Mouse (Mus musculus): Measurements from ENCODE around the gene Pcbp2. TPM values are rescaled to one million over a fixed set of nuclear protein-coding genes. Genes with fewer than 3 reads are reported as not detected.

Gene Pcbp2
- 498 TPM for polyA plus RNA-seq (2014; fragmentation: Illumina TruSeq; extraction: RNeasy Lipid Tissue Mini Kit (QIAGEN cat#74804); ENCODE audit: low read depth, low replicate concordance)

GRCm38 (mm10) chr15:102470183-102470604 lies at the start of gene Pcbp2:
TSS of gene Pcbp2 (plus strand) at chr15:102470539.

GRCm38 (mm10) chr15:102445146-102445545 lies 25.2 kb upstream of the Pcbp2 start, which contains the start of gene Amhr2:
TSS of gene Amhr2 (plus strand) at chr15:102445367.

GRCm38 (mm10) chr15:102458904-102459317 lies 11.4 kb upstream of the Pcbp2 start, which contains the start of gene Prr13:
TSS of gene Prr13 (plus strand) at chr15:102459028.

GRCm38 (mm10) chr15:102503447-102503846 lies 33.1 kb downstream of the Pcbp2 start, which contains the start of gene Gm10337:
TSS of gene Gm10337 (plus strand) at chr15:102503722.

GRCm38 (mm10) chr15:102516728-102517404 lies 46.5 kb downstream of the Pcbp2 start, which contains the start of gene Map3k12:
TSS of gene Map3k12 (minus strand) at chr15:102517064.

GRCm38 (mm10) chr15:102517976-102518858 lies 47.9 kb downstream of the Pcbp2 start, which contains the start of gene Tarbp2:
TSS of gene Tarbp2 (plus strand) at chr15:102518192.

GRCm38 (mm10) chr15:102524892-102525485 lies 54.6 kb downstream of the Pcbp2 start, which contains the start of gene Npff:
TSS of gene Npff (minus strand) at chr15:102524942.

Other genes with a start within 250 kb of the Pcbp2 start
- gene Itgb7, start 238.6 kb upstream of the Pcbp2 start, polyA plus RNA-seq (2014; fragmentation: Illumina TruSeq; extraction: RNeasy Lipid Tissue Mini Kit (QIAGEN cat#74804); ENCODE audit: low read depth, low replicate concordance) = 5.4 TPM
- gene Rarg, start 213.0 kb upstream of the Pcbp2 start, polyA plus RNA-seq (2014; fragmentation: Illumina TruSeq; extraction: RNeasy Lipid Tissue Mini Kit (QIAGEN cat#74804); ENCODE audit: low read depth, low replicate concordance) = 30.3 TPM
- 0.14 TPM for gene Gm9918, start 200.0 kb upstream of the Pcbp2 start, polyA plus RNA-seq (2014; fragmentation: Illumina TruSeq; extraction: RNeasy Lipid Tissue Mini Kit (QIAGEN cat#74804); ENCODE audit: low read depth, low replicate concordance)
- 30.6 TPM for gene Mfsd5, start 191.1 kb upstream of the Pcbp2 start, polyA plus RNA-seq (2014; fragmentation: Illumina TruSeq; extraction: RNeasy Lipid Tissue Mini Kit (QIAGEN cat#74804); ENCODE audit: low read depth, low replicate concordance)
- 4.2 TPM for gene Espl1, start 174.3 kb upstream of the Pcbp2 start, polyA plus RNA-seq (2014; fragmentation: Illumina TruSeq; extraction: RNeasy Lipid Tissue Mini Kit (QIAGEN cat#74804); ENCODE audit: low read depth, low replicate concordance)
- 474 TPM for gene Pfdn5, start 144.4 kb upstream of the Pcbp2 start, polyA plus RNA-seq (2014; fragmentation: Illumina TruSeq; extraction: RNeasy Lipid Tissue Mini Kit (QIAGEN cat#74804); ENCODE audit: low read depth, low replicate concordance)
- gene Myg1, start 138.8 kb upstream of the Pcbp2 start, polyA plus RNA-seq (2014; fragmentation: Illumina TruSeq; extraction: RNeasy Lipid Tissue Mini Kit (QIAGEN cat#74804); ENCODE audit: low read depth, low replicate concordance) = 45.1 TPM
- 14.2 TPM for gene Aaas, start 119.8 kb upstream of the Pcbp2 start, polyA plus RNA-seq (2014; fragmentation: Illumina TruSeq; extraction: RNeasy Lipid Tissue Mini Kit (QIAGEN cat#74804); ENCODE audit: low read depth, low replicate concordance)
- gene Sp7, start 103.4 kb upstream of the Pcbp2 start, polyA plus RNA-seq (2014; fragmentation: Illumina TruSeq; extraction: RNeasy Lipid Tissue Mini Kit (QIAGEN cat#74804); ENCODE audit: low read depth, low replicate concordance) = 0.10 TPM
- gene Sp1, start 64.4 kb upstream of the Pcbp2 start, polyA plus RNA-seq (2014; fragmentation: Illumina TruSeq; extraction: RNeasy Lipid Tissue Mini Kit (QIAGEN cat#74804); ENCODE audit: low read depth, low replicate concordance) = 24.9 TPM
- gene Amhr2, start 25.2 kb upstream of the Pcbp2 start, polyA plus RNA-seq (2014; fragmentation: Illumina TruSeq; extraction: RNeasy Lipid Tissue Mini Kit (QIAGEN cat#74804); ENCODE audit: low read depth, low replicate concordance) = 5.6 TPM
- 84.5 TPM for gene Prr13, start 11.5 kb upstream of the Pcbp2 start, polyA plus RNA-seq (2014; fragmentation: Illumina TruSeq; extraction: RNeasy Lipid Tissue Mini Kit (QIAGEN cat#74804); ENCODE audit: low read depth, low replicate concordance)
- not detected for gene Gm10337, start 33.2 kb downstream of the Pcbp2 start, polyA plus RNA-seq (2014; fragmentation: Illumina TruSeq; extraction: RNeasy Lipid Tissue Mini Kit (QIAGEN cat#74804); ENCODE audit: low read depth, low replicate concordance)
- 13.2 TPM for gene Map3k12, start 46.5 kb downstream of the Pcbp2 start, polyA plus RNA-seq (2014; fragmentation: Illumina TruSeq; extraction: RNeasy Lipid Tissue Mini Kit (QIAGEN cat#74804); ENCODE audit: low read depth, low replicate concordance)
- 35.9 TPM for gene Tarbp2, start 47.7 kb downstream of the Pcbp2 start, polyA plus RNA-seq (2014; fragmentation: Illumina TruSeq; extraction: RNeasy Lipid Tissue Mini Kit (QIAGEN cat#74804); ENCODE audit: low read depth, low replicate concordance)
- gene Npff, start 54.4 kb downstream of the Pcbp2 start, polyA plus RNA-seq (2014; fragmentation: Illumina TruSeq; extraction: RNeasy Lipid Tissue Mini Kit (QIAGEN cat#74804); ENCODE audit: low read depth, low replicate concordance) = 6.4 TPM
- 0.27 TPM for gene Gm28047, start 154.5 kb downstream of the Pcbp2 start, polyA plus RNA-seq (2014; fragmentation: Illumina TruSeq; extraction: RNeasy Lipid Tissue Mini Kit (QIAGEN cat#74804); ENCODE audit: low read depth, low replicate concordance)
- gene Atf7, start 154.9 kb downstream of the Pcbp2 start, polyA plus RNA-seq (2014; fragmentation: Illumina TruSeq; extraction: RNeasy Lipid Tissue Mini Kit (QIAGEN cat#74804); ENCODE audit: low read depth, low replicate concordance) = 55.0 TPM
- gene Atp5g2, start 201.8 kb downstream of the Pcbp2 start, polyA plus RNA-seq (2014; fragmentation: Illumina TruSeq; extraction: RNeasy Lipid Tissue Mini Kit (QIAGEN cat#74804); ENCODE audit: low read depth, low replicate concordance) = 344 TPM